Mouse (Mus musculus): ENCODE results near the gene Syncrip. TPM values are rescaled to one million over a fixed set of nuclear protein-coding genes. Genes with fewer than 3 reads are reported as not detected.
"Not testable (repeated sequence)": the region's sequence is repeated elsewhere in the genome, so short reads cannot be mapped to it uniquely, and the experiment has no call there.

The Syncrip gene
- total and polyA plus RNA-seq, 3 experiments: 125 to 162 (median 153) TPM

DNA sequence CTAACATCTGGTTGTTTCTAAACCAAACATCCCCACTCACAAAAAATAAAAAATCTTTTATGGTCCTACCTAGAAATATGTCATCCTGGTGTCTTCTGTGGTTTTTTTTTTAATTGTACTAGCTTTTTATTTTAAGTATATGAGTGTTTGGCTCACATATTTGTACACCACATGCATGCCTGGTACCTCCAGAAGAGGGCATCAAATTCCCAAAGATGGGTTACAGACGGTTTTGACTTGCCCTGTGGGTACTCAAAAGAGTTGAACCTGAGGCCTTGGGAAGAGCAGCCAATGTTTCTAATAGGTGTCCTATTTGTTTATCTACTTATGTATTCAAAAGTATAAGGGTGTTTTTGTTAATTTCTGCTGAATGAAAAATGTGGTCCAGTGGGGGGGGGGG, 6.2 kb downstream of the Syncrip start:
- Histone ChIP-seq H3K9me3 (replicated peaks; ENCODE audit: insufficient read depth, low read length) (no peaks in the 10 kb centered on the region), H3K4me1 (ENCODE audit: control insufficient read depth in 1 of 2, insufficient read depth in 2 of 2, low read length in 2 of 2) (peaks cover 0 to 8% of the 10 kb centered on the region in 2 experiments; a peak in 3 of 4 replicates), H3K36me3 (ENCODE audit: control insufficient read depth in 1 of 2, insufficient read depth in 2 of 2, low read length in 2 of 2) (peaks cover 51 to 69% of the 10 kb centered on the region in 2 experiments), H3K4me3 (ENCODE audit: control insufficient read depth in 1 of 2, insufficient read depth in 1 of 2, low read depth in 2 of 2, low read length in 2 of 2) (no peak overlapping the region), H3K27ac (ENCODE audit: control insufficient read depth, low read depth, low read length) (no peak overlapping the region), H3K9ac (ENCODE audit: control insufficient read depth, low read depth, low read length, poor library complexity, severe bottlenecking) (no peak overlapping the region), H3K79me2 (ENCODE audit: control insufficient read depth, insufficient read depth, low read length, poor library complexity) (peaks cover 43% of the 10 kb centered on the region), H3K27me3 (ENCODE audit: control insufficient read depth in 1 of 2, insufficient read depth in 2 of 2, low read length in 2 of 2) (no peaks in the 10 kb centered on the region)
- TF ChIP-seq CTCF (IDR thresholded peaks at IDR 0.05 in 2 of 3, conservative IDR thresholded peaks at IDR 0.05 in 1 of 3; ENCODE audit: control insufficient read depth in 1 of 3, insufficient read depth in 1 of 3, low read depth in 2 of 3, low read length in 3 of 3, poor library complexity in 1 of 3, severe bottlenecking in 1 of 3): peak in 1 of 3 experiments; percentile 3; a peak in 1 of 6 replicates
- no peak for TF ChIP-seq GABPA (IDR thresholded peaks at IDR 0.05; ENCODE audit: low read depth, low read length)
- no peak for DNase-seq (ENCODE audit: low read depth, low spot score)

DNA sequence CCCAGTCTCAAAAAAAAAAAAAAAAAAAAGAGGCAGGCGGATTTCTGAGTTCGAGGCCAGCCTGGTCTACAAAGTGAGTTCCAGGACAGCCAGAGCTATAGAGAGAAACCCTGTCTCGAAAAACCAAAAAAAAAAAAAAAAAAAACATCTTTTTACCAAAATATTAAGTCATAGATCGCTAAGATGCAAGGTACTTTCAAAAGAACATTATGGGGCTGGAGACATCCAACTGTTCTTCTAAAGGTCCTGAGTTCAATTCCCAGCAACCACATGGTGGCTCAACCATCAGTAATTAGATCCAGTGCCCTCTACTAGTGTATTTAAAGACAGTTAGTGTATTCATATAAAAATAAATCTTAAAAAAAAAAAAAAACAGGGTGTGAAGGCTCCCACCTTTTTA, 21.4 kb downstream of the Syncrip start:
- H3K4me1 ChIP-seq (ENCODE audit: control insufficient read depth in 1 of 2, insufficient read depth in 2 of 2, low read length in 2 of 2); H3K27me3 ChIP-seq (ENCODE audit: control insufficient read depth in 1 of 2, insufficient read depth in 2 of 2, low read length in 2 of 2); H3K27ac ChIP-seq (ENCODE audit: control insufficient read depth, low read depth, low read length); H3K9ac ChIP-seq (ENCODE audit: control insufficient read depth, low read depth, low read length, poor library complexity, severe bottlenecking); H3K4me3 ChIP-seq (ENCODE audit: control insufficient read depth in 1 of 2, insufficient read depth in 1 of 2, low read depth in 2 of 2, low read length in 2 of 2); DNase-seq (ENCODE audit: low read depth, low spot score); H3K9me3 ChIP-seq (replicated peaks; ENCODE audit: insufficient read depth, low read length): not testable (repeated sequence)
- peak; percentile 66 for TF ChIP-seq ZNF384 (IDR thresholded peaks at IDR 0.05; ENCODE audit: low read depth, low read length)
- peaks cover 10% of the 10 kb centered on the region for H3K79me2 ChIP-seq (ENCODE audit: control insufficient read depth, insufficient read depth, low read length, poor library complexity)
- peaks cover 20 to 76% of the 10 kb centered on the region in 2 experiments for H3K36me3 ChIP-seq (ENCODE audit: control insufficient read depth in 1 of 2, insufficient read depth in 2 of 2, low read length in 2 of 2)

DNA sequence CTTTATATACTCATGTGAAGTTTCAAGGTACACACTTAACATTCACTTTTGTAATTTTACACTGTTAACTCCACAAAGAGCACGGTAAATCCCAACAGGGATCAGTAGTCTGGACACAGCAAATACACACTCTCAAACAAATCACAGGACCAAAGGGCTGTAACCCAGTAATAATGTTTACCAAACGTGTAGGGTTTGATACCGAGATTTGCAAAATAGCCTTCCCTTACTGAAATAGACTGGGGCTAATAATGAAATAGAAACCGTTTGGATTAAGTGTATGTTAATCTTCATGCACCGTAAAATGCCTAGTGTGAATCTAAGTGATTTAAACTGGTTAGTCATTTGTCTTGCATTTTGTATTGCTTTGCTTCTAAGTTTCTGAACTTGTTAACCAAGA, 42.4 kb downstream of the Syncrip start:
- H3K36me3 ChIP-seq (ENCODE audit: control insufficient read depth in 1 of 2, insufficient read depth in 2 of 2, low read length in 2 of 2): peaks cover 3 to 26% of the 10 kb centered on the region in 2 experiments
- 0 out of 2 replicates have a peak, but pooled peaks have one; percentile 56 for TF ChIP-seq CHD1 (IDR thresholded peaks at IDR 0.05; ENCODE audit: low read depth, low read length)
- TF ChIP-seq MAX (IDR thresholded peaks at IDR 0.05; ENCODE audit: low read length): no peak
- TF ChIP-seq POLR2AphosphoS2 (IDR thresholded peaks at IDR 0.05; ENCODE audit: low read length): peak; percentile 64
- H3K9me3 ChIP-seq (replicated peaks; ENCODE audit: insufficient read depth, low read length): no peaks in the 10 kb centered on the region
- no peak overlapping the region for H3K9ac ChIP-seq (ENCODE audit: control insufficient read depth, low read depth, low read length, poor library complexity, severe bottlenecking)
- peaks cover 6 to 9% of the 10 kb centered on the region in 2 experiments; a peak in 2 of 4 replicates for H3K4me1 ChIP-seq (ENCODE audit: control insufficient read depth in 1 of 2, insufficient read depth in 2 of 2, low read length in 2 of 2)
- H3K79me2 ChIP-seq (ENCODE audit: control insufficient read depth, insufficient read depth, low read length, poor library complexity): peaks cover 9% of the 10 kb centered on the region; the same call in 1 of the 2 replicates
- H3K4me3 ChIP-seq (ENCODE audit: control insufficient read depth in 1 of 2, insufficient read depth in 1 of 2, low read depth in 2 of 2, low read length in 2 of 2): peak overlapping the region in 1 of 2 experiments; percentile 65; a peak in 2 of 4 replicates
- DNase-seq (ENCODE audit: low read depth, low spot score): peak; percentile 33
- H3K27ac ChIP-seq (ENCODE audit: control insufficient read depth, low read depth, low read length): no peak overlapping the region
- H3K27me3 ChIP-seq (ENCODE audit: control insufficient read depth in 1 of 2, insufficient read depth in 2 of 2, low read length in 2 of 2): no peaks in the 10 kb centered on the region

DNA sequence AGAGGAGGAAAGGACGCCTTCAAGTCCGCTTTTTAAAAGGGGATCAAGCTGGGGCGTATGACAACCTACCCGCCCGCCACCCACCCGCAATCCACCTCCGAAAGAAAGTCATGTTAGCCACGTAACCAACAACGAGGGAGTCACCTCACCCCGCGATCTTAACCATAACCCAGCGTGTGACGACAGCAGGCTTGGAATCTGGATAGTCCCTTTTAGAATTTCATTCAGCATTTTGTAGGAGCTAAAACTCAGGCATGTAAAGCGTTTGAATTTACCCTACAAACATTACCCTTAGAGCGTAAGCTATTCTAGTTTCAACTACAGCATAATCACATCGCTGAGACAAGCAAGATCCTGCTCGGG, 43.2 kb downstream of the Syncrip start:
- peak overlapping the region; percentile 65 to 79 for H3K4me3 ChIP-seq (ENCODE audit: control insufficient read depth in 1 of 2, insufficient read depth in 1 of 2, low read depth in 2 of 2, low read length in 2 of 2)
- H3K79me2 ChIP-seq (ENCODE audit: control insufficient read depth, insufficient read depth, low read length, poor library complexity): peaks cover 9% of the 10 kb centered on the region; the same call in 1 of the 2 replicates
- no peak for DNase-seq (ENCODE audit: low read depth, low spot score)
- H3K9me3 ChIP-seq (replicated peaks; ENCODE audit: insufficient read depth, low read length): no peaks in the 10 kb centered on the region
- peak overlapping the region; percentile 59 for H3K27ac ChIP-seq (ENCODE audit: control insufficient read depth, low read depth, low read length)
- TF ChIP-seq GABPA (IDR thresholded peaks at IDR 0.05; ENCODE audit: low read depth, low read length): no peak
- H3K27me3 ChIP-seq (ENCODE audit: control insufficient read depth in 1 of 2, insufficient read depth in 2 of 2, low read length in 2 of 2): no peaks in the 10 kb centered on the region
- peak overlapping the region; percentile 78 for H3K9ac ChIP-seq (ENCODE audit: control insufficient read depth, low read depth, low read length, poor library complexity, severe bottlenecking)
- peaks cover under 1 to 23% of the 10 kb centered on the region in 2 experiments for H3K36me3 ChIP-seq (ENCODE audit: control insufficient read depth in 1 of 2, insufficient read depth in 2 of 2, low read length in 2 of 2)
- H3K4me1 ChIP-seq (ENCODE audit: control insufficient read depth in 1 of 2, insufficient read depth in 2 of 2, low read length in 2 of 2): peaks cover 6 to 9% of the 10 kb centered on the region in 2 experiments; a peak in 2 of 4 replicates

Measured in MEL (cell line).